Mouse (Mus musculus) heart, embryonic 11.5 days (tissue): ENCODE results near the gene Adamts16. TPM values are rescaled to one million over a fixed set of nuclear protein-coding genes. Genes with fewer than 3 reads are reported as not detected.

Source experiments
- ATAC-seq: fragments of 200-750 bp; cut with Nextera tagmentation; replicated peaks from 2 replicates; pipeline ENCODE4 v1.8.0; 2017; ENCODE audit warnings: moderate library complexity; ENCODE audit not compliant: insufficient number of reproducible peaks, low FRiP score, low TSS enrichment
- H3K27ac ChIP-seq: fragments of 300-500 bp; sonication (generic); 2 replicates; pipeline ENCODE4 v1.5.1; 2014; ENCODE audit warnings: mild to moderate bottlenecking, low read depth, low read length
- H3K27me3 ChIP-seq: fragments of 300-500 bp; sonication (generic); 2 replicates; pipeline ENCODE4 v1.6.1; 2014; ENCODE audit warnings: mild to moderate bottlenecking, low read length, mixed read lengths; ENCODE audit not compliant: control insufficient read depth, insufficient read depth
- H3K36me3 ChIP-seq: fragments of 300-500 bp; sonication (generic); 2 replicates; pipeline ENCODE4 v1.6.1; 2014; ENCODE audit warnings: mild to moderate bottlenecking, low read length, moderate library complexity, mixed read lengths; ENCODE audit not compliant: control insufficient read depth, insufficient read depth
- H3K4me1 ChIP-seq: fragments of 300-500 bp; sonication (generic); 2 replicates; pipeline ENCODE4 v1.6.1; 2014; ENCODE audit warnings: low read length; ENCODE audit not compliant: control insufficient read depth, insufficient read depth
- H3K4me2 ChIP-seq: fragments of 300-500 bp; sonication (generic); 2 replicates; pipeline ENCODE4 v1.6.1; 2014; ENCODE audit warnings: mild to moderate bottlenecking, moderate library complexity
- H3K4me3 ChIP-seq: fragments of 300-500 bp; sonication (generic); 2 replicates; pipeline ENCODE4 v1.5.1; 2014; ENCODE audit warnings: low read depth, low read length
- H3K9ac ChIP-seq: fragments of 300-500 bp; sonication (generic); 2 replicates; pipeline ENCODE4 v1.6.1; 2014; ENCODE audit warnings: mild to moderate bottlenecking, low read depth, low read length, moderate library complexity
- H3K9me3 ChIP-seq: fragments of 300-500 bp; sonication (generic); replicated peaks from 2 replicates; pipeline ENCODE4 v1.6.1; 2016; ENCODE audit warnings: low read length; ENCODE audit not compliant: control insufficient read depth
- WGBS: fragments of 180-500 bp; shearing (Covaris S2); extraction: QIAGEN DNeasy Blood & Tissue Kit; methylation state at CpG from one replicate; pipeline ENCODE4 v1.1.7; 2014; ENCODE audit not compliant: insufficient replicate concordance; 5-methylcytosine and 5-hydroxymethylcytosine counted together
- polyA plus RNA-seq: library from polyadenylated mRNA; unstranded; fragments of >200 nt; fragmentation: Nextera tagmentation; extraction: Ambion mirVana; gene quantifications from 2 replicates; pipeline ENCODE4 v1.2.1, GENCODE M21; 2014

The Adamts16 gene
- polyA plus RNA-seq, 1 experiment from 2014 or later: 0.10 TPM

DNA sequence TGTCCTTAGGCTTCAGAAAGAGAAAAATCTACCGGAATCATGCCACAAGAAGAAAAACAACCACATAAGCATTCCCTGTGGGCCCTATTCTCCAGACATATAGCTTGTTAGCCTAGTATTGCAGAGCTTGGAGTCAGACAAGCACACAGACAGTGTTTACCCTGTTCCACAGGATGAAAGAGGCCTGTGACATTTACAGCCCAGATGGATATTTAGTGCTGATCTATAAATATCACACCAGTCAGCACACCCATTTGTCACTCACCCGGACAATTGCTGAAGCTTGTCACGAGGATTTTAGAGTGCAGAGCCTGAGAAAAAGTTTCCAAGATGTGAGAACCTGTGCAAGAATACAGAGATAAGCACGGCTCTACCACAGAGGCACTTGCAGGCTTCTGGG lies 138.7 kb downstream of the Adamts16 start:
- H3K4me3 ChIP-seq: no peak overlapping the region
- H3K9ac ChIP-seq: no peak overlapping the region
- H3K27me3 ChIP-seq: no peaks in the 10 kb centered on the region
- no peaks in the 10 kb centered on the region; the same call in 1 of the 2 replicates for H3K4me1 ChIP-seq
- no peak for ATAC-seq
- no peak overlapping the region for H3K4me2 ChIP-seq
- 0 out of 2 replicates have a peak overlapping the region, but pooled peaks have one; percentile 29 for H3K27ac ChIP-seq
- 29% methylated on average over 4 of the region's 4 CpGs for WGBS
- no peaks in the 10 kb centered on the region for H3K9me3 ChIP-seq
- H3K36me3 ChIP-seq: no peaks in the 10 kb centered on the region

- H3K36me3 ChIP-seq: no peaks in the 10 kb centered on the region
- H3K9ac ChIP-seq: no peak overlapping the region
- H3K4me1 ChIP-seq: no peaks in the 10 kb centered on the region; the same call in 1 of the 2 replicates
- H3K4me3 ChIP-seq: no peak overlapping the region
- H3K4me2 ChIP-seq: no peak overlapping the region
- 75% methylated on average over 4 of the region's 4 CpGs for WGBS
- H3K9me3 ChIP-seq: no peaks in the 10 kb centered on the region
- H3K27me3 ChIP-seq: no peaks in the 10 kb centered on the region
- no peak overlapping the region for H3K27ac ChIP-seq
- no peak for ATAC-seq
Observed at GRCm38 (mm10) chr13:70698812-70699387, 142.7 kb downstream of the Adamts16 start.

GRCm38 (mm10) chr13:70689452-70689960 lies 152.1 kb downstream of the Adamts16 start:
- ATAC-seq: no peak
- H3K36me3 ChIP-seq: no peaks in the 10 kb centered on the region
- no peak overlapping the region for H3K9ac ChIP-seq
- no peak overlapping the region for H3K4me2 ChIP-seq
- 58% methylated on average over 2 of the region's 2 CpGs for WGBS
- no peaks in the 10 kb centered on the region for H3K27me3 ChIP-seq
- no peak overlapping the region for H3K4me3 ChIP-seq
- H3K4me1 ChIP-seq: peaks cover 7% of the 10 kb centered on the region
- no peak overlapping the region for H3K27ac ChIP-seq
- no peaks in the 10 kb centered on the region for H3K9me3 ChIP-seq

DNA sequence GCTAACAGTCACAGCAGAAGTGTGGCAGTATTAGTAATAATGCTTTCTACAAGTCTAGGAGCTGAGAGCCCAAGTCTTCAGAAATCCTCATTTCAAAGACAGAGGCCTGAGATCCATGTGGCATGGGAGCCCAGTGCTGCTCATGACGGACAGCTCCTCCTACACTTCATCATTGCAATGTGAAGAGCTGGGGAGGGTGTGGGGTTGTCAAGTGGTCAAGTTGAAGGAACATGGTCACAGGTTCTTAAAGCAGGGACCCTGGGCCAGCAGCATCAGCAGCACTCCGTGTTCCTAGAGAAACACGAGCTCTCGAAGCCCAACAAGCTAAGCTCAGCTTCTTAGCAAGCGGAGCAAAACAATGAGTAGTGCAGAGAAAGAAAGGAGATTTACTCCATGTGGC lies 155.8 kb downstream of the Adamts16 start:
- no peak overlapping the region for H3K27ac ChIP-seq
- H3K9me3 ChIP-seq: no peaks in the 10 kb centered on the region
- ATAC-seq: no peak
- H3K36me3 ChIP-seq: no peaks in the 10 kb centered on the region
- no peak overlapping the region for H3K4me3 ChIP-seq
- H3K9ac ChIP-seq: no peak overlapping the region
- peaks cover 7% of the 10 kb centered on the region for H3K4me1 ChIP-seq
- H3K27me3 ChIP-seq: no peaks in the 10 kb centered on the region
- no peak overlapping the region for H3K4me2 ChIP-seq
- 50% methylated on average over 5 of the region's 5 CpGs for WGBS

DNA sequence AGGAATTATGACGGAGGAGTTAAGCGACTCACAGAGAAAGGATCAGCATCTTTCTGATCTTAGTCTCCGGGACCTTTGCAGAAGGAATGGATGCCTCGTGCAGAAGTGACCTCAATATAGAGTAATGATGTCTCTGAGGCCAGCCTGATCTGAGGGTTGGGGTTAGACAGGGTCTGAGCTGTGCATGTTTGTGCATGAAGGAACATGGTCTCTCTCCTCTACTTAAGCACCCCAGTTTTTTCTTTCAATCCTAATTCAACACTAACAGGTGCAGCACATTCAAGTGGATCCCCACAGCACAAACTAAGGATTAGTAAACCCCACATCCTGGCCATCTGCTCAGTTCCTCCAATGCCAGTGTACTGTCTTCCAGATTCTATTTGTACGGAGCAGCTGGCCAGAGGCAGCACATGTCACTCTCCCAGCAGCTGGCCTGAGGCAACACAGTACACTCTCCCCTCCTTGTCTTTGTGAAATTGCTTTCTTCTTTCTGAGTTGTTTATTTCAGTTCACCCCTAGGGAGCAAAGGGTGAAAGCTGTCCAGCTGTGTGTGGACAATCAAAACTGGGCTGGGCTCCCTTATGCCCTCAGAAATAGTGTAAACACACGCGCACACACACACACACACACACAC lies 156.5 kb downstream of the Adamts16 start:
- Histone ChIP-seq H3K9ac (no peak overlapping the region), H3K9me3 (no peaks in the 10 kb centered on the region), H3K4me3 (no peak overlapping the region), H3K4me1 (peaks cover 7% of the 10 kb centered on the region), H3K36me3 (no peaks in the 10 kb centered on the region), H3K27ac (no peak overlapping the region), H3K27me3 (no peaks in the 10 kb centered on the region), H3K4me2 (no peak overlapping the region)
- ATAC-seq: no peak
- WGBS: 72% methylated on average over 7 of the region's 7 CpGs

GRCm38 (mm10) chr13:70681411-70682183 lies 160.0 kb downstream of the Adamts16 start:
- WGBS: 78% methylated on average over 7 of the region's 7 CpGs
- H3K9me3 ChIP-seq: no peaks in the 10 kb centered on the region
- no peaks in the 10 kb centered on the region for H3K27me3 ChIP-seq
- H3K36me3 ChIP-seq: no peaks in the 10 kb centered on the region
- peaks cover 7% of the 10 kb centered on the region for H3K4me1 ChIP-seq
- H3K9ac ChIP-seq: no peak overlapping the region
- H3K27ac ChIP-seq: no peak overlapping the region
- ATAC-seq: no peak
- H3K4me3 ChIP-seq: no peak overlapping the region
- no peak overlapping the region for H3K4me2 ChIP-seq

DNA sequence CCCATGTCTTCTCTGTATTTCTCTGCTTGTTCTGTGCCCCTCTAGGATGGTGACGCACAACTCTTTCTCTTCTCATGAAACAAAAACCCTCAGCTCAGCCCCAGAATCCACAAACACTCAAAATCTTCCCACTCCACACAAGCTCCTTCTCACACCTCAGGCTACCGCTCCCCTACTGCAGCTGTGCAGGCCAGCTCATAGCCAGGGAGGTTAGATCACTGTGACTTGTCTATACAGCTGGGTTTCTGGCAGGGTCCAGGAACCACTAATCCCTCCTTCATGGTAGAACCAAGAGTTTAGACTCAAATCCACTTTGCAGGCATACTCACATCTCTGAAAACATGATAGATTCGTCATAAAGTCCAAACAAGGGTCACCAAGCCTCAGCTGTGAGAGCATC lies 161.3 kb downstream of the Adamts16 start:
- Histone ChIP-seq H3K36me3 (no peaks in the 10 kb centered on the region), H3K4me3 (no peak overlapping the region), H3K9ac (no peak overlapping the region), H3K9me3 (no peaks in the 10 kb centered on the region), H3K4me1 (no peaks in the 10 kb centered on the region), H3K4me2 (no peak overlapping the region), H3K27ac (no peak overlapping the region), H3K27me3 (no peaks in the 10 kb centered on the region)
- 77% methylated on average over 3 of the region's 3 CpGs for WGBS
- ATAC-seq: no peak
